22 mouse cellular contexts compared by ENCODE assay signal in the genomic region with DNA sequence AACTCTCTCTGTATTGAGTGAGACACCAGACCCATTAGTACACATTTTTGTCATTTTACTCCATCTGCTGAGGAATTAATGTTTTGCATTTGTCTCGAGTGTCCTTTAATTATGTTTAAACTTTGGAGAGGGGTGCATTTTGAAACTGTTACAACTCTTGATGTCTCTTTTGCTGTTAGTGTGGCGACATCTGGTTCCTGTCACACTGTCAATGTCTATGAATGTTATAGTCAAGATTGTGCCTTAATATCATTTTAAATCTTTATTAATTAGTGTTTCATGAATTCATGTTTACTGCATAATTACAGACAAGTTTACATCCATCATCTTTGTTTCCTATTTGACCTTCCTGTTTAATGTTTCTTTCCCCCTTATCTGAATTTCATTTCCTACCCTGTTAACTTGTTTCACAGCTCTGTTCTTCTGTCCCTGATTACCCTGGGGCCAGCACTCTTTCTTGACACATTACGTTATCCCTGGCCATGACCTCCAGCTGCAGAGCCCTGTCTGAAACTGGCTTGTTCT. TPM values are rescaled to one million over a fixed set of nuclear protein-coding genes. Genes with fewer than 3 reads are reported as not detected.
DNase-seq lines count a peak whose midpoint lies in the region; ATAC-seq and TF ChIP-seq lines count a peak whose summit lies in the region.
"Had no signal": no experiment of that assay in that cellular context is flagged by ENCODE, and none has a peak within 500 bp of the region (broad histone marks: within the 10 kb centered on the region; RNA-seq: fewer than 3 reads in every experiment).

No protein-coding gene starts in this region.

- H3K36me3 ChIP-seq in kidney, embryonic 16.5 days (ENCODE audit: insufficient read depth, low read length), result peaks cover 27% of the 10 kb centered on the region
- peaks cover 15% of the 10 kb centered on the region; the same call in 1 of the 2 replicates for H3K36me3 ChIP-seq in liver, adult 2 months (ENCODE audit: control insufficient read depth, insufficient read depth, low read length)

- H3K79me2 ChIP-seq in liver, adult 2 months (ENCODE audit: control insufficient read depth, insufficient read depth, low read length), result no peaks in the 10 kb centered on the region

- no peak for ATAC-seq in kidney, embryonic 16.5 days (ENCODE audit: low FRiP score, low TSS enrichment)
- ATAC-seq: activated CD4-positive, CD25-positive, alpha-beta regulatory T cell, adult 4 months; forebrain, embryonic 14.5 days; forebrain, postnatal 0 days had no signal

- no peak overlapping the region for H3K4me2 ChIP-seq in kidney, embryonic 16.5 days (replicated peaks; ENCODE audit: low read depth, low read length)
- H3K4me2 ChIP-seq: embryonic facial prominence, embryonic 12.5 days; embryonic facial prominence, embryonic 15.5 days; heart, embryonic 11.5 days; hindbrain, embryonic 12.5 days; hindbrain, embryonic 15.5 days had no signal

- peak; percentile 27 for DNase-seq in adrenal gland, postnatal 14 days
- no peak for DNase-seq in adrenal gland, adult (ENCODE audit: inconsistent age in 2 of 2, low spot score in 1 of 2)
- peak; percentile 55 for DNase-seq in kidney, postnatal 10 days
- peak; percentile 56 for DNase-seq in liver, adult 2 months (ENCODE audit: extremely low read depth, low read depth, low spot score)
- no peak for DNase-seq in liver
- DNase-seq: adrenal gland, postnatal 10 days; cerebellum, adult 11 months; cerebellum, adult 2 months; cerebellum, adult 9-11 months; cerebellum, postnatal 25 days; forebrain, postnatal 0 days; gastrocnemius, adult 2 months; gastrocnemius, postnatal 14 days; heart, adult 11 months had no signal

- H3K4me1 ChIP-seq in kidney, embryonic 16.5 days (ENCODE audit: insufficient read depth, low read length), result no peaks in the 10 kb centered on the region
- no peaks in the 10 kb centered on the region for H3K4me1 ChIP-seq in liver, adult 2 months (ENCODE audit: control insufficient read depth, insufficient read depth, low read length)
- H3K4me1 ChIP-seq: embryonic facial prominence, embryonic 12.5 days; embryonic facial prominence, embryonic 15.5 days; hindbrain, embryonic 12.5 days; hindbrain, embryonic 15.5 days had no signal

- H3K27ac ChIP-seq in kidney, embryonic 16.5 days (ENCODE audit: low read length), result no peak overlapping the region
- H3K27ac ChIP-seq in liver, adult 2 months (replicated peaks; ENCODE audit: insufficient read depth, low read depth, low read length), result no peak overlapping the region
- H3K27ac ChIP-seq: embryonic facial prominence, embryonic 12.5 days; embryonic facial prominence, embryonic 15.5 days; gastrocnemius, adult 2 months; hindbrain, embryonic 12.5 days; hindbrain, embryonic 15.5 days had no signal

- no peak overlapping the region for H3K4me3 ChIP-seq in kidney, embryonic 16.5 days (ENCODE audit: low read length)
- no peak overlapping the region for H3K4me3 ChIP-seq in liver, adult 2 months (ENCODE audit: insufficient read depth, low read depth, low read length)
- H3K4me3 ChIP-seq: embryonic facial prominence, embryonic 12.5 days; embryonic facial prominence, embryonic 15.5 days; gastrocnemius, adult 2 months; hindbrain, embryonic 12.5 days; hindbrain, embryonic 15.5 days had no signal

- no peaks in the 10 kb centered on the region for H3K27me3 ChIP-seq in kidney, embryonic 16.5 days (ENCODE audit: insufficient read depth, low read length)
- no peaks in the 10 kb centered on the region for H3K27me3 ChIP-seq in liver, adult 2 months (ENCODE audit: control insufficient read depth, insufficient read depth, low read length)
- H3K27me3 ChIP-seq: embryonic facial prominence, embryonic 12.5 days; embryonic facial prominence, embryonic 15.5 days; hindbrain, embryonic 12.5 days; hindbrain, embryonic 15.5 days had no signal

- no peak overlapping the region for H3K9ac ChIP-seq in kidney, embryonic 16.5 days (replicated peaks; ENCODE audit: low read length)
- H3K9ac ChIP-seq in liver, adult 2 months (ENCODE audit: low read depth, low read length), result no peak overlapping the region
- H3K9ac ChIP-seq: embryonic facial prominence, embryonic 12.5 days; embryonic facial prominence, embryonic 15.5 days; forebrain, postnatal 0 days; hindbrain, embryonic 12.5 days; hindbrain, embryonic 15.5 days had no signal

- no peak for TF ChIP-seq POLR2A in liver, adult 2 months (IDR thresholded peaks at IDR 0.05; ENCODE audit: extremely low read depth, insufficient read depth, low read length)

- H3K9me3 ChIP-seq in kidney, embryonic 16.5 days (ENCODE audit: low read length), result no peaks in the 10 kb centered on the region
- H3K9me3 ChIP-seq: embryonic facial prominence, embryonic 12.5 days; embryonic facial prominence, embryonic 15.5 days; hindbrain, embryonic 12.5 days; hindbrain, embryonic 15.5 days had no signal

- WGBS in kidney, embryonic 16.5 days, result 67% methylated on average over 3 of the region's 3 CpGs
- 82% methylated on average over 3 of the region's 3 CpGs for WGBS in liver, adult 2 months

- TF ChIP-seq CTCF in liver, adult 2 months (IDR thresholded peaks at IDR 0.05; ENCODE audit: low read depth, low read length), result no peak

RNA-seq across cellular contexts. Expression of gene B3gntl1, which starts 56.9 kb away (rescaled TPM):
- 8.6 and 10.1 TPM in 2 replicates for total RNA-seq in adrenal gland, postnatal 14 days (2021)
- 8.7 and 8.8 TPM in 2 replicates for polyA plus RNA-seq in kidney, embryonic 16.5 days (2015; fragmentation: Nextera tagmentation; extraction: Ambion mirVana)
- total RNA-seq in liver, adult 2 months (2014; rRNA removed), result 2.2 and 2.7 TPM in 2 replicates
- polyA plus RNA-seq in liver, adult 2 months (2012; rRNA removed), result 1.9 and 2.4 TPM in 2 replicates

Comparison
In these comparisons a context has a peak if more than half of its experiments do, and no peak if none do; other contexts are left out.
1. DNase-seq: peak in adrenal gland, postnatal 14 days (single experiment), kidney, postnatal 10 days (single experiment) and liver, adult 2 months (single experiment); none in adrenal gland, adult (0 of 2) and liver (single experiment).